Mouse (Mus musculus): ENCODE results near the gene Aknad1.

DNA sequence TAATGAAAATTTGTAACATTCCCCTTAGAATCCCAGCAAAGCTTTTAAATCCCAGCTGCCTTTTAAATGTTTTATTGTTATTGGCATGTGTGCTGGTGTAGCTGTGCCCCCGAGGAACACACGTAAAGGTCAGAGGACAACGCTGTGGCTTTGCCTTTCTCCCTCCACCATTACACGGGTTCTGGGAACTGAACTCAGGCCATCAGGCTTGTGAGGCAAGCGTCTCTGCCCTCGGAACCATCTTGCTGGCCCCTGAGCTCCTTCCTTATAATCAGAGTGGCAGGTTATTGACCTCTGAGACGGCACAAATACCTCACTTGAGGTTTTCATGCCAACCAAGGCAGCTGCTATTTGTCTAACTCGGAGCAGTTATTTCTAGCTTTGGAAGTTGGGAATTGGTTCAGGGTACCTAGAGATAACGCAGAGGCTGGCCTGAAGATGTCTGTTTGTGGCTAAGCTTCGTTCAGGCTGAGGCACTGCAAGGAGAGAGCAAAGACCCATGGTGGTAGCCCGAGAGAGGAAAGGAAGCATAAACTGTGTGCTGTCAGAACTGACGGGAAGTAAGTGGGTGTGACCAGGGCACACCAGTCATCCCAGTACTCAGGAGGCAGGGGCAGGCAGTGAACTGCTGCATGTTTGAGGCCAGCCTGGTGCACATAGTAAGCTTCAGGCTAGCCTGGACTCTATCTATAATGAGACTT, 48.4 kb downstream of the Aknad1 start:
- TF ChIP-seq CTCF (IDR thresholded peaks at IDR 0.05; ENCODE audit: borderline replicate concordance, insufficient read depth, low read length), result no peak
- no peak for TF ChIP-seq POLR2A (IDR thresholded peaks at IDR 0.05; ENCODE audit: low read depth, low read length)

All from embryonic fibroblast, embryonic 13.5 days (primary cell).